Mouse (Mus musculus) spleen, postnatal 10 days (tissue): ENCODE results near the gene 1810049J17Rik.

Source experiments
- DNase-seq, 2 experiments: peaks; one replicate each; pipeline ENCODE4 v3.0.0; 2021 to 2022; ENCODE audit warnings: low spot score in 2 of 2

1810049J17Rik gene

DNA sequence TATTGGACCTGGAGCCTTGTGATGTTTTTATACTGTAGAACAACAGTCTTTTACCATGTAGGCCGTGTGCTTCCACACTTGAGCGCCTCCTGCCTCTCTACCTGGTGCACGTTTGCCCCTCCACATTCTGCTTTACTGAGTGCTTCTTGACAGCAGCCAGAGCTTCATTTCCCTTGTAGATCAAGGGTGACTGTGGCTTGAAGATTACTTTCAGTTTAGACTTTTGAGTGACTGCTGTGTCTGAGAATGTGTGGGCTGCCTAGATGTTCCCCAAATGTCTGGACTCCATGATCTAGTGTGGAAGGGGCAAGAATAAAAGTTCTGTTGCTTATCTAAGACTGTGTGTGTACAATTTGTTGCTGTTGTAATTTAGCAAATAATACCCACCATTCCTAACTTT is 27.3 kb upstream of the 1810049J17Rik start:
- no peak for DNase-seq

GRCm38 (mm10) chr15:12346916-12347315 is 25.2 kb upstream of the 1810049J17Rik start:
- DNase-seq = no peak

DNA sequence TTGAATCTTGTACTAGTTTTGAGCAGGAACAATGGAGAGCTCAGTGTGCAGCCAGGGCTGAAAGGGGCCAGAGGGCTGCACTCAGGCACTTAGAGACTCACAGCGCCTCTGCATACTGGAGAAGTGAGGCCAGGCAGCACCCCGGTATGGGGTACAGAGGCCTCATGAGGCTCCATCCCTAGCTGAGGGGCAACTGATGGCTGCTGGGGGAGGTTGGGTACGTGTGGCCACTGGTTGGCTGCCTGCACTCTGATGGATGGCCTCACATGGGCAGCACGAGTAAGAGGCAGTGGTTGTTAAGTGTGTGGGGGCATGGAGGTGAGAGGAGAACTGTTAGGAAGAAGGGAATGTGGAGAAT is 19.7 kb upstream of the 1810049J17Rik start:
- DNase-seq = no peak

- no peak for DNase-seq
These were observed 19.1 kb upstream of the 1810049J17Rik start for GRCm38 (mm10) chr15:12340536-12341400.

DNA sequence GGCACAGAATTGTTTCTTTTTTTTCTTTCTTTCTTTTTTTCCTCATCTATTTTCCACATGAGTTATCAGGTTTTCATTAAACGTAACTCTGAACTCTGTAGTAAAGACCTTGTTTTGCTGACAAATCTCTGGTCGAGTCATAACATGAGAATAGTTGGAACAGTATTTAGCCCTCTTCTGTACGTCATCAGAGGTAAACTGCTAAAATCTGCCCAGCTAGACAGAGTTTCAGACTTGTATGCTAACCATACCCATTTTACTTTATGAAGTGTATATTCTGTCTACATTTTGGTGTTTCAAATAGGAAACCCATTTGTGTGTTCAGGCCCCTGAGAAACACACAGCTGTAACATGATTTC is 16.1 kb upstream of the 1810049J17Rik start:
- no peak for DNase-seq

DNA sequence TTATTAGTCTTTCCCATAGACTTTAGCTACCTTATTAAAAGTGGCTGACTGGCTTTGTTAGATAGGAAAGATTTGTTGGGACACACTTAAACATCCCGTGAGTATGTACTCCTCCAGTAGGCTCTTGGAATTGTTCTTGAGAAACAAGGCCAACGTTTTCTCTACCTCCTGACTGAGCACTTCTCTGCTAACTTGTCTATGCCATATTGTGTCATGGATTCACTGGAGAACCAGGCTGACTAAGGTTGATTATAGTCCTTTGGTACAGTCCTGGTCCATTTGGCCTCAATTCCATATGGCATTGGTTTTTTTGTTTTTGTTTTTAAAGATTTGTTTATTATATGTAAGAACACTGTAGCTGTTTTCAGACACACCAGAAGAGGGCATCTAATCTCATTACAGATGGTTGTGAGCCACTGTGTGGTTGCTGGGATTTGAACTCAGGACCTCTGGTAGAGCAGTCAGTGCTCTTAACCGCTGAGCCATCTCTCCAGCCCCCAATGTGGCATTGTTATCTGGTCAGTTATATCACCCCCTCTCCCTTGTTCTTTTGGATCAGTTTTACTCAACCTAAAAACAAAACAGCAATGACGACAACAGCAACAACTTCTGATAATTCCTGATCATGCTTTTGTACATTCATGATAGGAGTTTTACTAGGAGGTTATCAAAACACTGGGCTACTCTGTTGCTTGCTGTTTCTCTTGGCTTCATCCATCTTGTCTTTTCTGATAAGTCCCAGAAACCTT is 15.5 kb upstream of the 1810049J17Rik start:
- no peak for DNase-seq

DNA sequence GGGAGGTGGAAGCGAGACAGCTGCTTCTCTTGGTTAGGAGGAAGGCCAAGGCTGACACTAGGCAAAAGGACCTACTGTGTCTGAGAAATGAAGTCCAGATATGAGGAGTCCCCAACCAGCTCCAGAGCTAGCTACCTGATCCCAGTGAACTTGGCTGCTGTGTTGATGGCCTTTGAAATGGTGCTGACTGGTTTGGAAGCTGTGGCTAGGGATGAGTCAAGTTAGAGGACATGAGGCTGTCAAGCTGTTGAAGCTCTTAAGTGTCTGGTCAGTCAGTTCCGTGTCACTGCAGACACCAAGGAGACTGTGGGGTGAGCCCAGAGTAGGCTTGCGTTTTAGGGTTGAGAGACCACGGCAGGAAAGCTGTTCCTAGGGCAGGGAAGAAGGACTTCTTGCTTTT is 12.7 kb upstream of the 1810049J17Rik start:
- no peak for DNase-seq

GRCm38 (mm10) chr15:12331300-12331699 is 9.6 kb upstream of the 1810049J17Rik start:
- DNase-seq = no peak

DNA sequence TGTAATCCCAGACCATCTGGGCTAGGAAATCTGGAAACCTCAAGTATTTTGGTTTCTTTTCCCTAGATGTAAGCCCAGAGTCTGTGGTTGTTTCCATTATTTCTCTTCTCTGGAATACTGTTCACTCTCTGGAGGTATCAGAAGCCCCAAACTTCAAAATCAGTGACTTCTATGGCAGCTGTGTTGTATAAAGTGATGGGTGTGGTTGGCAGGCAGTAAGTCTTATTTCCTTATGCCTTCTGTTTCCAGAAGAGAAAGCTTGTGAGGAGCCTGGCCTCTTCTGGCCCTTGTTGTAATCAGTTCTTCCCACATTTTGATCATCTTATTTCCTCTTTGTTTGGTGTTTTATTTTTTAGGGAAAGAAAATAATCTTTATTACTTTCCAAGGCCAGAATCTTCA is 9.2 kb upstream of the 1810049J17Rik start:
- no peak for DNase-seq

- no peak for DNase-seq
These were observed 8.7 kb upstream of the 1810049J17Rik start for GRCm38 (mm10) chr15:12330389-12330788.

GRCm38 (mm10) chr15:12324326-12324725 is 2.6 kb upstream of the 1810049J17Rik start:
- no peak for DNase-seq

GRCm38 (mm10) chr15:12322676-12323402 is 1.1 kb upstream of the 1810049J17Rik start:
- DNase-seq = no peak

GRCm38 (mm10) chr15:12321091-12321787 is 460 bp downstream of the 1810049J17Rik start, which contains the start of gene Golph3:
Golph3 (plus strand) TSS chr15:12321450.
- peak; percentile 95 to 98 for DNase-seq

DNA sequence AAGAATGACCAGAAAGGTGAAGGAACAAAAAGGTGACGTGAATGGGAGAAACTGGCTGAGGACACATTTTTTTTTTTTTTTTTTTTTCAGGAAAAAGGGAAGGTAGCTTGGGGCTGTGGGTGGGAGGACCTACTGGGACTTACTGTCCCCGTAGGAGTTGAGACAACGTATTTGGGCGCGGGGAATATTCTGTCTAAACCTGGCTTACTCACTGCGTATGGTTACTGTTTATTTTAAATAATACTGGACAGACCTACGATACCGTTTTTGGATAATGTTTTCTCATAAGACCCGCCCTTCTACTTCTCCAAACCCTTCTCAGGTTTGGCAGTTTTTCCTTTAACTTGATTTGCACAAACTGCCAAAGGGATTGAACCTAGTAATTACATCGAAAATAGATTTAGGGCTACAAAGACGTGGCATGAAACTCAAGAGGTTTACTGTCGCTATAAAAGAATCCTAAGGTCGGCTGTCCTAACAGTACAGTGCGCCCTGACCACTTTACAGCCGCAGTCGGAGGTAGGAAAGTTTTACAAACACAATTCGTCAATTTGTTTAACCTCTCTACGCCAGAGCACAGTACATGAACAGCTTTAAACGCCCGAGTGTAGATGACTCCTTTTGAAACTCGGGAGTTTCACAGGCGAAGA is 1.1 kb downstream of the 1810049J17Rik start:
- DNase-seq = no peak

GRCm38 (mm10) chr15:12319889-12320288 is 1.8 kb downstream of the 1810049J17Rik start:
- no peak for DNase-seq

GRCm38 (mm10) chr15:12318451-12318850 is 3.2 kb downstream of the 1810049J17Rik start:
- DNase-seq = no peak

DNA sequence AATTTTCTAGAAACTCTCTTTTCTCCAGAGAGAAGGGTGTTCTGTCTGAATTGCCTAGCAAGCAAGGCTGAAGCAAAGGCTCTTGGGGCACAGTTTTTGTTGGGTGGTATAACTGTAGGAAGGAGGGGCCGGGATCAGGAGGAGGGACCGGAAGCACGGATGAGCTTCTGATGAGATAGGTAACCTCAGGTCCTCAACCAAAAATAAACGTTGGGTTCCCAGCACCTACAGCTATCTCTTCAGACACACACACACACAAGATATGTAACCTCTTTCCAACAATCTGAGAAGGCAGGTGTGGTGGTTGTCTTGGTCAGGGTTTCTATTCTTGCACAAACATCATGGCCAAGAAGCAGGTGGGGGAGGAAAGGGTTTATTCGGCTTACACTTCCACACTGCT is 4.4 kb downstream of the 1810049J17Rik start:
- DNase-seq = no peak

- DNase-seq = no peak
These were observed 5.7 kb downstream of the 1810049J17Rik start for GRCm38 (mm10) chr15:12315996-12316395.

- no peak for DNase-seq
These were observed 7.1 kb downstream of the 1810049J17Rik start for GRCm38 (mm10) chr15:12314584-12314983.

DNA sequence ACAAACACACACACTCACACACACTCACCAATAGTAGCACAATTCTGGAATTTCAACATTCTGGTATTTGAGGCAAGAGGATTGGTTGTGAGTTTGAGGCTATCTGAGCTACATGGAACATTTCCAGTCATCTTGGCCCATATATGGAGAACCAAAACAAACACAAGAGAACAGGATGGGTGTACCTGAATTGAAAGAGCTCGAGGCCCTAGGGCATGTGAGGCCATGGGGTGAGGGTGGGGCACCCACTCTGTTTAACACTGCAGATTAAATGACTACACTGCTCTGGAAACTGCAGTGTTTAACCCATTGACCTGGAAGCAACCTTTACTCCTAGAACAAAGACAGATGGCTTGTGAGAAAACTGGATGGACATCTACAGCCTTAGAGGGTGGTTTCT is 8.4 kb downstream of the 1810049J17Rik start:
- DNase-seq = no peak

DNA sequence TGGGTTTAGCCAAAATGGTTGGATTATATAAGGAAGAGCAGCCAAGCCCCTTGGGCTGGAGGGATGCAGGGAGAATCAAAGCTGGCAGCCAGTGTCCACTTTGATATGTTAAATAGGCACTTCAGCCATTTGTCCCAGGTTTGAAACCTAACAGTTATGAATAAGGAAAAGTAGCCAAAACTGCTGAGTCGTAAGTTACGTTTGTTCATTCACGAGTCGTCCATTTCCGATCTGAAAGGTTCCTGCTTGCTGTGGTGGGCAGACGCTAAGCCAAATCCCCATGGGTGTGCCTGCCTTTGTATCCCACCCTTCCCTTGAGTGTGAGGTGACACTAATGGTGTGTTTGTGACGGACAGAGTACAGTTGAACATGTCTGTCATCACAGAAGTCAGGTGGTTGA is 10.2 kb downstream of the 1810049J17Rik start:
- no peak for DNase-seq
